Mouse (Mus musculus): Measurements from ENCODE around the gene Ptk7. TPM values are rescaled to one million over a fixed set of nuclear protein-coding genes. Genes with fewer than 3 reads are reported as not detected.

The Ptk7 gene
- total and polyA plus RNA-seq, 3 experiments, result 0.01 to 0.05 TPM; not detected in 1

DNA sequence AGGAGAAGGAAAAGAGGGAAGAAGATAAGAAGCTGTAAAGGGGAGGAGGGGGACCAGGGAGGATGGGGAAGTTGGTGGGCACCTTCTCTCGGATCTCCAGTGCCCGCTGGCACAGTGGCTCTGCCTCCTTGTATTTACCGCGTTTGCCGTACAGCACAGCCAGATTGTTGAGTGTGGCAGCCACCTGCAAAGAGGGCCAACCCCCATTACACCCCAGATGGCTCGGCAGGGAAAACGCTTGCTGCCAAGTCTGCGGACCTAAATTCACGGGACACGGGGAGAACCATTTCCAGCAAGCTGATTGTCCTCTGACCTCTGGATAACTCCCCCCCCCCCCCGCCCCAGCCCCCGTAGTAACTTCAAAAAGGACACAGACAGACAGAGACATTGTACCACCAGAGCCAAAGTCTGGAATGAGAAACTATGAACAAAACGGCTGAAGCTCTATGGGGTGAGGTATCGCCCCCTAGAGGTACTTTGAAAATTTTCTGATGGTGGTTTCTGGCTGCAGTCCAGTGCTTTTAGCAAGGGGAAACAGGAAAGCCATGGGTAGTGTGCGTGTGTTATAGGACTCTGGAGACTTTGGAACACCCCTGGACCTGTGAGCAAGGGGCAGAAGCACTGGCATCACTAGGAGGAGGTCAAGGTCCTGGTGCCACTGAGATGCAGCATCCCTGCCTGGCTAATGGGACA lies 7.7 kb upstream of the Ptk7 start:
- Histone ChIP-seq H3K9me3 (replicated peaks) (no peaks in the 10 kb centered on the region), H3K36me3 (replicated peaks) (peaks cover 22% of the 10 kb centered on the region), H3K27me3 (ENCODE audit: insufficient read depth, low read length) (peaks cover 4% of the 10 kb centered on the region; the same call in 1 of the 2 replicates), H3K4me1 (ENCODE audit: insufficient read depth, low read depth, low read length) (peaks cover 7% of the 10 kb centered on the region; the same call in 1 of the 2 replicates), H3K4me3 (ENCODE audit: low read depth, low read length) (no peak overlapping the region)
- no peak for TF ChIP-seq POLR2AphosphoS5 (IDR thresholded peaks at IDR 0.05; ENCODE audit: insufficient replicate concordance, low read depth, low read length)
- TF ChIP-seq CTCF (IDR thresholded peaks at IDR 0.05; ENCODE audit: low read depth, low read length), result peak; percentile 17; the same call in 1 of the 2 replicates
- DNase-seq (ENCODE audit: low spot score) (peak; percentile 58), ATAC-seq (ENCODE audit: extremely low read depth, insufficient number of reproducible peaks, low FRiP score, poor library complexity, severe bottlenecking) (no peak)

GRCm38 (mm10) chr17:46629685-46630441 lies 559 bp upstream of the Ptk7 start:
- no peaks in the 10 kb centered on the region for H3K9me3 ChIP-seq (replicated peaks)
- H3K36me3 ChIP-seq (replicated peaks), result no peaks in the 10 kb centered on the region
- H3K4me1 ChIP-seq (ENCODE audit: insufficient read depth, low read depth, low read length), result peaks cover 7% of the 10 kb centered on the region; the same call in 1 of the 2 replicates
- TF ChIP-seq CTCF (IDR thresholded peaks at IDR 0.05; ENCODE audit: low read depth, low read length) (no peak), GATA1 (IDR thresholded peaks at IDR 0.05; ENCODE audit: borderline replicate concordance, low read length) (no peak), POLR2AphosphoS5 (IDR thresholded peaks at IDR 0.05; ENCODE audit: insufficient replicate concordance, low read depth, low read length) (no peak), GATA2 (IDR thresholded peaks at IDR 0.05; ENCODE audit: borderline replicate concordance, low read depth, low read length) (no peak), TAL1 (conservative IDR thresholded peaks at IDR 0.05; ENCODE audit: low read depth, low read length) (no peak)
- peaks cover 28% of the 10 kb centered on the region for H3K27me3 ChIP-seq (ENCODE audit: insufficient read depth, low read length)
- no peak overlapping the region for H3K4me3 ChIP-seq (ENCODE audit: low read depth, low read length)
- DNase-seq (ENCODE audit: low spot score), result no peak
- ATAC-seq (ENCODE audit: extremely low read depth, insufficient number of reproducible peaks, low FRiP score, poor library complexity, severe bottlenecking), result no peak

- ATAC-seq (ENCODE audit: extremely low read depth, insufficient number of reproducible peaks, low FRiP score, poor library complexity, severe bottlenecking), result no peak
- H3K4me1 ChIP-seq (ENCODE audit: insufficient read depth, low read depth, low read length), result peaks cover 7% of the 10 kb centered on the region; the same call in 1 of the 2 replicates
- TF ChIP-seq GATA1 (IDR thresholded peaks at IDR 0.05; ENCODE audit: borderline replicate concordance, low read length) (no peak), POLR2AphosphoS5 (IDR thresholded peaks at IDR 0.05; ENCODE audit: insufficient replicate concordance, low read depth, low read length) (no peak), TAL1 (conservative IDR thresholded peaks at IDR 0.05; ENCODE audit: low read depth, low read length) (no peak), CTCF (IDR thresholded peaks at IDR 0.05; ENCODE audit: low read depth, low read length) (no peak), GATA2 (IDR thresholded peaks at IDR 0.05; ENCODE audit: borderline replicate concordance, low read depth, low read length) (no peak)
- H3K4me3 ChIP-seq (ENCODE audit: low read depth, low read length), result no peak overlapping the region
- H3K9me3 ChIP-seq (replicated peaks), result no peaks in the 10 kb centered on the region
- no peak for DNase-seq (ENCODE audit: low spot score)
- peaks cover 33% of the 10 kb centered on the region for H3K27me3 ChIP-seq (ENCODE audit: insufficient read depth, low read length)
- no peaks in the 10 kb centered on the region for H3K36me3 ChIP-seq (replicated peaks)
Measured at GRCm38 (mm10) chr17:46628471-46628790, 873 bp downstream of the Ptk7 start.

DNA sequence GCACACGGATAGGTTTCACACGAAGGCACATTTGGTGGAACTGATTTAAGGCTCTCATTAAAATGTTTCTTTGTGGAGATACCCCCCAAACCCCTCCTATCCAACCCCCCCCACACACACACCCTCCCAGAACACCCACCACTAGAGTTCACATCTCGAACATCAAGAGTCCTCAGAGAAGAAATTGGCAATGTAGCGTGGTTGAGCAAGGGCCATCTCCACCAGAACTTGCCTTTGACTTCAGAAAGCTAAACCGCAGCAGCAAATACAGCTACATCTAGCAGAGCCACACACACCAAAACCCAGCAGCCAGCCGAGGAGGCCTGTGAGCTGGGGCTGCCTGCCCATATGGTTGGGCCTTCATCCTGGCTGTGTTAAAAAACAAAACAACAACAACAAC lies 1.9 kb downstream of the Ptk7 start:
- peaks cover 36% of the 10 kb centered on the region for H3K27me3 ChIP-seq (ENCODE audit: insufficient read depth, low read length)
- H3K4me1 ChIP-seq (ENCODE audit: insufficient read depth, low read depth, low read length), result peaks cover 7% of the 10 kb centered on the region; the same call in 1 of the 2 replicates
- no peak overlapping the region for H3K4me3 ChIP-seq (ENCODE audit: low read depth, low read length)
- H3K9me3 ChIP-seq (replicated peaks), result no peaks in the 10 kb centered on the region
- TF ChIP-seq CTCF (IDR thresholded peaks at IDR 0.05; ENCODE audit: low read depth, low read length) (no peak), GATA1 (IDR thresholded peaks at IDR 0.05; ENCODE audit: borderline replicate concordance, low read length) (no peak), GATA2 (IDR thresholded peaks at IDR 0.05; ENCODE audit: borderline replicate concordance, low read depth, low read length) (no peak), TAL1 (conservative IDR thresholded peaks at IDR 0.05; ENCODE audit: low read depth, low read length) (no peak), POLR2AphosphoS5 (IDR thresholded peaks at IDR 0.05; ENCODE audit: insufficient replicate concordance, low read depth, low read length) (no peak)
- ATAC-seq (ENCODE audit: extremely low read depth, insufficient number of reproducible peaks, low FRiP score, poor library complexity, severe bottlenecking) (no peak), DNase-seq (ENCODE audit: low spot score) (no peak)
- no peaks in the 10 kb centered on the region for H3K36me3 ChIP-seq (replicated peaks)

DNA sequence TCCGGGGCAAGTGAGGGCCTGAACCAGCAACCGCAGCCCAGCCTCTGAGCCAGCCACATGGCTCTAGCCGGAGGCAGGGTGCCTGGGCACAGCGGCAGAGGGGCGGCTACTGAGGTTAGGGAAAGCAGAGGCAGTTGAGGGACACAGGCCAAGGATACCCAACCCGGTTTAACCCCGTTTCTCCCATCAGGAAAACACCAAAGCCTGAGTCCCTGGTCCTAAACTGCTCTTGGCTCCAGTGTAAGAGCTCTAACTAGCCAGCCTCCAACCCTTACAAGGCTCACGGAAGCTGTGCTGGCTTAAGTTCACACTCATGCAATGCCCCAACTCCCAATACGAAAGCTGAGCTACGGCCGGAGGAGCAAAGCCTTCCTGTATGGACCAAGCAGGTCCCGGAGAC lies 4.7 kb downstream of the Ptk7 start:
- no peak for DNase-seq (ENCODE audit: low spot score)
- Histone ChIP-seq H3K9me3 (replicated peaks) (no peaks in the 10 kb centered on the region), H3K4me1 (ENCODE audit: insufficient read depth, low read depth, low read length) (0 out of 2 replicates have a peak, but pooled peaks cover under 1% of the 10 kb centered on the region), H3K27me3 (ENCODE audit: insufficient read depth, low read length) (peaks cover 37% of the 10 kb centered on the region), H3K4me3 (ENCODE audit: low read depth, low read length) (no peak overlapping the region), H3K36me3 (replicated peaks) (no peaks in the 10 kb centered on the region)
- TF ChIP-seq POLR2AphosphoS5 (IDR thresholded peaks at IDR 0.05; ENCODE audit: insufficient replicate concordance, low read depth, low read length) (no peak), GATA1 (IDR thresholded peaks at IDR 0.05; ENCODE audit: borderline replicate concordance, low read length) (no peak), CTCF (IDR thresholded peaks at IDR 0.05; ENCODE audit: low read depth, low read length) (no peak), TAL1 (conservative IDR thresholded peaks at IDR 0.05; ENCODE audit: low read depth, low read length) (no peak), GATA2 (IDR thresholded peaks at IDR 0.05; ENCODE audit: borderline replicate concordance, low read depth, low read length) (no peak)
- ATAC-seq (ENCODE audit: extremely low read depth, insufficient number of reproducible peaks, low FRiP score, poor library complexity, severe bottlenecking), result no peak

GRCm38 (mm10) chr17:46623819-46624557 lies 5.3 kb downstream of the Ptk7 start:
- H3K27me3 ChIP-seq (ENCODE audit: insufficient read depth, low read length), result peaks cover 39% of the 10 kb centered on the region
- H3K4me3 ChIP-seq (ENCODE audit: low read depth, low read length), result no peak overlapping the region
- DNase-seq (ENCODE audit: low spot score) (no peak), ATAC-seq (ENCODE audit: extremely low read depth, insufficient number of reproducible peaks, low FRiP score, poor library complexity, severe bottlenecking) (no peak)
- H3K36me3 ChIP-seq (replicated peaks), result no peaks in the 10 kb centered on the region
- no peaks in the 10 kb centered on the region for H3K4me1 ChIP-seq (ENCODE audit: insufficient read depth, low read depth, low read length)
- TF ChIP-seq GATA1 (IDR thresholded peaks at IDR 0.05; ENCODE audit: borderline replicate concordance, low read length) (no peak), TAL1 (conservative IDR thresholded peaks at IDR 0.05; ENCODE audit: low read depth, low read length) (no peak), POLR2AphosphoS5 (IDR thresholded peaks at IDR 0.05; ENCODE audit: insufficient replicate concordance, low read depth, low read length) (no peak), GATA2 (IDR thresholded peaks at IDR 0.05; ENCODE audit: borderline replicate concordance, low read depth, low read length) (no peak), CTCF (IDR thresholded peaks at IDR 0.05; ENCODE audit: low read depth, low read length) (no peak)
- H3K9me3 ChIP-seq (replicated peaks), result no peaks in the 10 kb centered on the region
